Mouse (Mus musculus) splenic B cell, adult 2 months (primary cell): ENCODE measurements around the gene Pemt.

Source experiments
- DNase-seq: peaks from one replicate; pipeline ENCODE4 v3.0.0-alpha.2; 2011; ENCODE audit warnings: low read depth, low spot score
- H3K27me3 ChIP-seq: 2 replicates; pipeline ENCODE4 v1.6.1; 2012; ENCODE audit warnings: mild to moderate bottlenecking, low read length, moderate library complexity, mixed read lengths; ENCODE audit not compliant: control insufficient read depth, poor library complexity, insufficient read depth, severe bottlenecking
- H3K36me3 ChIP-seq: 2 replicates; pipeline ENCODE4 v1.6.1; 2012; ENCODE audit warnings: mild to moderate bottlenecking, low read length, moderate library complexity, mixed read lengths; ENCODE audit not compliant: control insufficient read depth, poor library complexity, insufficient read depth, severe bottlenecking

Gene Pemt

GRCm38 (mm10) chr11:60032586-60033430, 13.5 kb downstream of the Pemt start:
- no peak for DNase-seq
- Histone ChIP-seq H3K36me3 (no peaks in the 10 kb centered on the region), H3K27me3 (no peaks in the 10 kb centered on the region)

GRCm38 (mm10) chr11:60030747-60031331, 15.4 kb downstream of the Pemt start:
- DNase-seq, result no peak
- no peaks in the 10 kb centered on the region for H3K27me3 ChIP-seq
- no peaks in the 10 kb centered on the region for H3K36me3 ChIP-seq

- H3K27me3 ChIP-seq, result no peaks in the 10 kb centered on the region
- DNase-seq, result no peak
- H3K36me3 ChIP-seq, result no peaks in the 10 kb centered on the region
Observed at GRCm38 (mm10) chr11:60029976-60030375, 16.3 kb downstream of the Pemt start.

- no peaks in the 10 kb centered on the region for H3K27me3 ChIP-seq
- no peak for DNase-seq
- no peaks in the 10 kb centered on the region for H3K36me3 ChIP-seq
Observed at GRCm38 (mm10) chr11:60027913-60028875, 18.1 kb downstream of the Pemt start.

GRCm38 (mm10) chr11:60027272-60027671, 19.0 kb downstream of the Pemt start:
- Histone ChIP-seq H3K27me3 (no peaks in the 10 kb centered on the region), H3K36me3 (no peaks in the 10 kb centered on the region)
- peak; percentile 85 for DNase-seq

- H3K36me3 ChIP-seq, result no peaks in the 10 kb centered on the region
- no peak for DNase-seq
- H3K27me3 ChIP-seq, result no peaks in the 10 kb centered on the region
Observed at GRCm38 (mm10) chr11:60026166-60026565, 20.1 kb downstream of the Pemt start.

- no peaks in the 10 kb centered on the region for H3K27me3 ChIP-seq
- DNase-seq, result no peak
- H3K36me3 ChIP-seq, result no peaks in the 10 kb centered on the region
Observed at GRCm38 (mm10) chr11:60021201-60021600, 25.1 kb downstream of the Pemt start.

GRCm38 (mm10) chr11:60016726-60017125, 29.6 kb downstream of the Pemt start:
- no peaks in the 10 kb centered on the region for H3K27me3 ChIP-seq
- no peaks in the 10 kb centered on the region for H3K36me3 ChIP-seq
- no peak for DNase-seq

- no peak for DNase-seq
- Histone ChIP-seq H3K27me3 (no peaks in the 10 kb centered on the region), H3K36me3 (no peaks in the 10 kb centered on the region)
Observed at GRCm38 (mm10) chr11:60011516-60011915, 34.8 kb downstream of the Pemt start.

- Histone ChIP-seq H3K27me3 (no peaks in the 10 kb centered on the region), H3K36me3 (no peaks in the 10 kb centered on the region)
- no peak for DNase-seq
Observed at GRCm38 (mm10) chr11:60009451-60009850, 36.8 kb downstream of the Pemt start.

- no peaks in the 10 kb centered on the region for H3K36me3 ChIP-seq
- DNase-seq, result no peak
- H3K27me3 ChIP-seq, result no peaks in the 10 kb centered on the region
Observed at GRCm38 (mm10) chr11:60005866-60006265, 40.4 kb downstream of the Pemt start.

GRCm38 (mm10) chr11:60004716-60005115, 41.6 kb downstream of the Pemt start:
- no peak for DNase-seq
- no peaks in the 10 kb centered on the region for H3K27me3 ChIP-seq
- H3K36me3 ChIP-seq, result no peaks in the 10 kb centered on the region

GRCm38 (mm10) chr11:60003811-60004210, 42.5 kb downstream of the Pemt start:
- DNase-seq, result no peak
- H3K36me3 ChIP-seq, result no peaks in the 10 kb centered on the region
- H3K27me3 ChIP-seq, result no peaks in the 10 kb centered on the region

GRCm38 (mm10) chr11:60001231-60001980, 44.9 kb downstream of the Pemt start:
- no peaks in the 10 kb centered on the region for H3K36me3 ChIP-seq
- no peaks in the 10 kb centered on the region for H3K27me3 ChIP-seq
- no peak for DNase-seq
